Mouse (Mus musculus) heart, postnatal 0 days (tissue): ENCODE measurements around the gene Wwox. TPM values are rescaled to one million over a fixed set of nuclear protein-coding genes. Genes with fewer than 3 reads are reported as not detected.

Experiments used
- ATAC-seq: fragments of 200-750 bp; cut with Nextera tagmentation; 2 replicates; pipeline ENCODE4 v1.8.0; 2017; ENCODE audit warnings: low read depth, moderate number of reproducible peaks, moderate library complexity; ENCODE audit not compliant: insufficient read depth
- DNase-seq: peaks from one replicate; pipeline ENCODE4 v3.0.0-alpha.2; 2016; ENCODE audit warnings: low spot score
- H3K27ac ChIP-seq: fragments of 300-500 bp; sonication (generic); 2 replicates; pipeline ENCODE4 v1.5.1; 2014; ENCODE audit warnings: low read depth, mild to moderate bottlenecking
- H3K27me3 ChIP-seq: fragments of 300-500 bp; sonication (generic); 2 replicates; pipeline ENCODE4 v1.6.1; 2014; ENCODE audit warnings: low read length, mixed read lengths; ENCODE audit not compliant: control insufficient read depth, insufficient read depth
- H3K36me3 ChIP-seq: fragments of 300-500 bp; sonication (generic); replicated peaks from 2 replicates; pipeline ENCODE4 v1.6.1; 2014; ENCODE audit warnings: low read length, mixed read lengths; ENCODE audit not compliant: control insufficient read depth, insufficient read depth
- H3K4me1 ChIP-seq: fragments of 300-500 bp; sonication (generic); 2 replicates; pipeline ENCODE4 v1.6.1; 2014; ENCODE audit warnings: antibody characterized with exemption; ENCODE audit not compliant: control insufficient read depth, insufficient read depth
- H3K4me2 ChIP-seq: fragments of 300-500 bp; sonication (generic); 2 replicates; pipeline ENCODE4 v1.6.1; 2014; ENCODE audit warnings: low read depth, mild to moderate bottlenecking, low read length, moderate library complexity
- H3K4me3 ChIP-seq: fragments of 300-500 bp; sonication (generic); 2 replicates; pipeline ENCODE4 v1.5.1; 2014; ENCODE audit warnings: low read depth, low read length
- H3K9ac ChIP-seq: fragments of 300-500 bp; sonication (generic); replicated peaks from 2 replicates; pipeline ENCODE4 v1.6.1; 2014; ENCODE audit warnings: low read depth, low read length, mixed read lengths
- H3K9me3 ChIP-seq: fragments of 300-500 bp; sonication (generic); replicated peaks from 2 replicates; pipeline ENCODE4 v1.6.1; 2016; ENCODE audit warnings: low read length; ENCODE audit not compliant: control insufficient read depth
- CTCF ChIP-seq: IDR thresholded peaks from 2 replicates; pipeline ENCODE4 v1.5.1; 2016; ENCODE audit warnings: antibody characterized with exemption, control low read depth, low read depth
- EP300 ChIP-seq: IDR thresholded peaks from 2 replicates; pipeline ENCODE4 v1.6.1; 2016; ENCODE audit warnings: antibody characterized with exemption, low read depth
- WGBS: fragments of 180-500 bp; shearing (Covaris S2); extraction: QIAGEN DNeasy Blood & Tissue Kit; methylation state at CpG from one replicate; pipeline ENCODE4 v1.1.7; 2014; 5-methylcytosine and 5-hydroxymethylcytosine counted together
- polyA plus RNA-seq: library from polyadenylated mRNA; unstranded; fragments of >200 nt; fragmentation: Nextera tagmentation; extraction: Ambion mirVana; gene quantifications from 2 replicates; pipeline ENCODE4 v1.2.1, GENCODE M21; 2015
- total RNA-seq: library from RNA; depleted of rRNA; stranded (reverse); fragments of >200 nt; gene quantifications from 2 replicates; pipeline ENCODE4 v1.2.3, GENCODE M21; 2014; ENCODE audit warnings: low replicate concordance

The Wwox gene
- total and polyA plus RNA-seq, 2 experiments from 2014 or later = 7.5 to 9.6 TPM

DNA sequence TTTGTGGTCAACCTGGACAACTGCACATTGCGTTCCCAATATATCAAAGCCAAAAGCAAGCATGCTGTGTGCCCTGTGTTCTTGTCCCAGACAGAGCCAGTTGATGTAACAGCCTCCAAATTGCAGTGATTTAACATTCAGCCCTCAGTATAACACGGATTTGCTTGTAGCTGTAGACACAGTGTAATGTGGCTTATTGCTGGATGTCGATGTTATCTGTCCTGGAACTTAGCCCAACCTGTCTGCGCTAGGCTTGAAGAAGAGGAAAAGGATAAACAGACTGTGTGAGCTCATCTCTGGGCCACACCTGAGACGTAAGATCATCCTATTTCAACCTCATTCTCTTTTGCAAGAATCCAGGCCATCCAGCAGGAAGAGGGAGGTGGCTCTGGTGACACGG is 508.5 kb downstream of the Wwox start:
- no peak for TF ChIP-seq EP300
- Histone ChIP-seq H3K36me3 (no peaks in the 10 kb centered on the region), H3K4me2 (no peak overlapping the region), H3K4me3 (no peak overlapping the region), H3K27me3 (no peaks in the 10 kb centered on the region), H3K9me3 (no peaks in the 10 kb centered on the region), H3K4me1 (no peaks in the 10 kb centered on the region), H3K27ac (no peak overlapping the region), H3K9ac (no peak overlapping the region)
- 64% methylated on average over 6 of the region's 6 CpGs for WGBS
- ATAC-seq (no peak), DNase-seq (no peak)

DNA sequence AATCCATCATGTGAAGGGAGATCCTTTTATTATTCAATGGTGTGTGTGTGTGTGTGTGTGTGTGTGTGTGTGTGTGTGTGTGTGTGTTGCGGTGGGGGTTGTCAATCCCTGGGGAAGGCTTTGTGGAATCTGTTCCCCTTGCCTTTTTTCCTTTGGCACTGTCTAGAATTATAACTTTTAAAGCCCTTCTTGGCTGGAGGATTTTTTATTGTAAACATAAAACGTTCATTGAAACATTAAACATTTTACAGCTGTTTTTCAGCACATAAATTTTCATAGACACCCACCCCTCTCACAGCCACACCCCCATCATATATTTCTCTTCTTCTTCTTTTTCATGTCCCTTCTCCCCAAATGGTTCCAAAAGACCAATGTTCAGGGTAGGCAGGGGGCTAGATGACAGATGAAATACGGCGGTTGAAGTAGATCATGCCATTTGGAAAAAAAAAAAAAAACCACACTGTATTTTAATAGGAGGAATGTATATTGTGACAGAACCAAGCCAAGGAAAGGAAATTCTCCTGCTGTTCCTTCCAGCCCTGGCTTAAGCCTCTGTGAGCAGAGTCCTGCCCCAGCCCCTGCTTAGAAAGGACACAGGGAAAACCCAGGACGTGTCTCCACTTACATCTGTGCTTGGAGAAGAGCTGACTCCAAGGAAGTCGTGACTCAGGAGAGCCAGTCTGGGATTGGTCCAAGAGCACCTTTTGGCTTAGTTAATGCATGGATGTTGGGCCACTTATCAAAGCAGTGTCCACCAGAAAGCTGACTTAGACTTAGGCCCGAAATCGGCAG is 517.1 kb downstream of the Wwox start:
- Histone ChIP-seq H3K9ac (no peak overlapping the region), H3K4me1 (no peaks in the 10 kb centered on the region), H3K36me3 (no peaks in the 10 kb centered on the region), H3K9me3 (no peaks in the 10 kb centered on the region), H3K4me3 (no peak overlapping the region), H3K27ac (no peak overlapping the region), H3K4me2 (no peak overlapping the region), H3K27me3 (no peaks in the 10 kb centered on the region)
- no peak for TF ChIP-seq EP300
- TF ChIP-seq CTCF = no peak
- ATAC-seq (no peak), DNase-seq (no peak)
- WGBS = 76% methylated on average over 8 of the region's 8 CpGs

DNA sequence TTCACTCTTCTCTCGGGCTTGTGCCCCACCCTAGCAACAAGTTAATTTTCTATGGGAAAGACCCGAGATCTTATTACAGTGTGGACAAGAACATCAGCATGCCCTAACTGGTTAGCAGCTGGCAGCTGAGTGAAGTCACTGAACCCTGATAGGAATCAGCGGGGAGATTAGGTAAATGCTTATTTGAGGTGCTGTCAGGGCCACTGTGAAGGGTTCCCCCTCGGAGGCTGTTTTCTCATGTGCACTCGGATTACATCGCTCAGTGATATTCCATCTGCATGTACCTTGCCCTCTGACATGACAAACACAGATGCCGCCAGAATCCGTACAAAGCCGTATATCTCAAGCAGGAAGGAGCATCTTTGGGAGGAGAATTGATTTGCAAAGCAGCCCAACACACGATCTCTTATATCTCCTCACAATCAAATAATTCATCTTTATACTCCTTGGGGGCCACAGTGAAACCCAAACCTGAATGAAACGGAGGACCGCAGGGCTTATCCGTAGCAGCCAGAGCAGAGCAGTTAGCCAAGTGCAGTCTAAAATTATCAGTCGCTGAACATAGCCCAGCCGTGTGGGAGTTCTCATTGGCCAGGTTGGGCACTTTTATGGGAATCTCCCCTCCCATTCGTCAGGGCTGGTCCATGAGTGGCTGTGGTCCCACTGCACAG is 519.1 kb downstream of the Wwox start:
- H3K4me2 ChIP-seq = no peak overlapping the region
- H3K9me3 ChIP-seq = no peaks in the 10 kb centered on the region
- WGBS = 65% methylated on average over 16 of the region's 16 CpGs
- no peak overlapping the region for H3K4me3 ChIP-seq
- ATAC-seq (no peak), DNase-seq (no peak)
- H3K36me3 ChIP-seq = no peaks in the 10 kb centered on the region
- no peaks in the 10 kb centered on the region for H3K4me1 ChIP-seq
- H3K27ac ChIP-seq = no peak overlapping the region
- no peak overlapping the region for H3K9ac ChIP-seq
- no peak for TF ChIP-seq CTCF
- no peak for TF ChIP-seq EP300
- no peaks in the 10 kb centered on the region for H3K27me3 ChIP-seq

DNA sequence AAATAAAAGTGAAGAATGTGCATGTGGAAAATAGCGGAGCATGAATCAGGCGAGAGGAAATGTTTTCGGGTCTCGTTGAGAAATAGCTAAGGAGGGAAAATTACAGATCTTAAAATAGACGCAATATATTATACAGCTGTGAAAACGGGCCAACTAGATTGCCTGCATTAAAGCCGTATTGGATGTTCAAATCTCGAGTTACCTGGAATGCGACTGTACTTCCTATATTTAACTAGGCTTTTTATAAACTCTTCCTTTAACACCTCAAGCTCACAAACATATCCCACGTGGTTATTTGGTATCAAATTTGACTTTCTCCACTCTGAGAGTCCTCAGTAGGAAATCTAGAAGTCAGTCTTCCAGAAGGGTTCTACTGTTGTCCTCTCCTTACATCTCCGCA is 520.0 kb downstream of the Wwox start:
- 73% methylated on average over 11 of the region's 11 CpGs for WGBS
- no peak for DNase-seq
- TF ChIP-seq EP300 (no peak), CTCF (no peak)
- no peak overlapping the region for H3K4me3 ChIP-seq
- H3K4me1 ChIP-seq = no peaks in the 10 kb centered on the region
- no peak for ATAC-seq
- no peaks in the 10 kb centered on the region for H3K27me3 ChIP-seq
- no peaks in the 10 kb centered on the region for H3K36me3 ChIP-seq
- H3K27ac ChIP-seq = no peak overlapping the region
- no peak overlapping the region for H3K4me2 ChIP-seq
- no peak overlapping the region for H3K9ac ChIP-seq
- no peaks in the 10 kb centered on the region for H3K9me3 ChIP-seq

DNA sequence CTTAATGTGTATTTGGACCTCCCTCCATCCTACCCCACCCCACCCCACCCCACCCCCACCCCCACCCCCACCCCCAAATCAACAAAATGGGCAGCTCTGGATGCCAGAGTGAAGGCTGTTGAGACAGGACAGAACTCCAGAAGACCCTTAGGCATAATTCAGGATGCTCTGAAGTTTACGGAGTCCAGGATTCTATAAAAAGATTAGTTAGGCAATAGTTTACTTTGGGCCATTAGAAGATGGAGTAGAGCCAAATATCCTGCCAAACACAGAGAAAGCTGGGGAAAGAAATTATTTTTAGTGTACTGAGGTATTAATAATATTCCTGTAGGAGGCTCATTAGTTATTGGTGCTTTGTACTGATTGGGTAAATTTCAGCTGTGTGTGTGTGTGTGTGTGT is 523.0 kb downstream of the Wwox start:
- no peaks in the 10 kb centered on the region for H3K4me1 ChIP-seq
- H3K4me2 ChIP-seq = no peak overlapping the region
- H3K36me3 ChIP-seq = no peaks in the 10 kb centered on the region
- H3K27ac ChIP-seq = no peak overlapping the region
- H3K9ac ChIP-seq = no peak overlapping the region
- DNase-seq (peak; percentile 41), ATAC-seq (no peak)
- WGBS = 16% methylated on average over 1 of the region's 1 CpGs
- TF ChIP-seq CTCF (no peak), EP300 (no peak)
- no peak overlapping the region for H3K4me3 ChIP-seq
- H3K9me3 ChIP-seq = no peaks in the 10 kb centered on the region
- no peaks in the 10 kb centered on the region for H3K27me3 ChIP-seq

DNA sequence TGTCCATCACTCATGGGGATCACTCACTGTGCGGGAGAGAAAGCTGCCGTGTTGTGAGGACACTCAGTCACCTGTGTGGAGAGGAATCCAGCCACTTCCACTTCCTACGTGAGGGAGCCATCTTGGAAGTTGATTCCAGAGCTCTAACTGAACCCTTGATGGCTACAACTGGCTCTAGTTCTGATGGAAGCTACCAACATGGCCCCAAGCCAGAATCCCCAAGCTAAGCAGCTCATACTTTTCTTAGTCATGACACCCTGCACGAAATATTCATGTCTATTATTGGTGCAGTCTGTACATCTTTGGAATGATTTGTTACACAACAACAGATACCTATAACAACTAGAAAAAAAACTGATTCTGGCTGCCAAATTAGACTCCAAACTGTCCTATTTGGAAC is 523.8 kb downstream of the Wwox start:
- ATAC-seq = no peak
- H3K9me3 ChIP-seq = no peaks in the 10 kb centered on the region
- TF ChIP-seq CTCF = no peak
- TF ChIP-seq EP300 = no peak
- H3K36me3 ChIP-seq = no peaks in the 10 kb centered on the region
- WGBS = 83% methylated on average over 4 of the region's 4 CpGs
- H3K27me3 ChIP-seq = no peaks in the 10 kb centered on the region
- H3K27ac ChIP-seq = no peak overlapping the region
- H3K9ac ChIP-seq = no peak overlapping the region
- no peaks in the 10 kb centered on the region for H3K4me1 ChIP-seq
- no peak for DNase-seq
- no peak overlapping the region for H3K4me2 ChIP-seq
- no peak overlapping the region for H3K4me3 ChIP-seq
